Mouse (Mus musculus) T-helper 17 cell (primary cell): ENCODE measurements around the gene Tjp1.

Experiments
- in situ Hi-C, 2 experiments: fragments of 300-600 bp; cut with MboI, MseI; formaldehyde crosslinking; loops; 1 replicate in 1 of 2; 2 replicates in 1 of 2; pipeline ENCODE4 v1.15.1; 2025; ENCODE audit warnings: high pct_unique_total_duplicates in 2 of 2

Gene Tjp1

GRCm38 (mm10) chr7:65388243-65389013 is 139.2 kb downstream of the Tjp1 start:
- in situ Hi-C loops = no loop called here

- in situ Hi-C loops = no loop called here
These were observed 139.9 kb downstream of the Tjp1 start for GRCm38 (mm10) chr7:65387560-65388175.

GRCm38 (mm10) chr7:65384775-65385174 is 142.8 kb downstream of the Tjp1 start:
- in situ Hi-C loops = no loop called here

- in situ Hi-C loops = no loop called here
These were observed 144.9 kb downstream of the Tjp1 start for GRCm38 (mm10) chr7:65382515-65383283.

DNA sequence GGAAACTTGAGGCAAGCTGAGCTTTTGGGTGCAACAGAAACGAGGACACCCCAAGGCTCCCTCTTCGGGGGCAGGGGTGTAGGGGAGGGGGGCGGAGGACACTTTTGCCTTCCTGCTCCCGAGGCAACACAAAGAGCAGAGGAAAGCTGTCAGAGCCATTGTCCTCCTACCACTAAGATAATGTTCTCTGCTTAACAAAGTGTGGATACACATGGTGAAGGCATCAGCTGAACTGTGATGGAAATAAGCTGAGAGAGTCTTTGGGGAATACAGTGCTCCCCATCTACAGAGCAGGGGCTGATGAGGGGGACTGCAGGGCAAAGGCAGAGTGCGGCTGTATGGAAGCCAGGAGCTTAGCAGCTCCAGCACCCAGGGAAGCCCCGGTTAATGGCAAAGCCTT is 145.7 kb downstream of the Tjp1 start:
- in situ Hi-C loops = no loop called here

DNA sequence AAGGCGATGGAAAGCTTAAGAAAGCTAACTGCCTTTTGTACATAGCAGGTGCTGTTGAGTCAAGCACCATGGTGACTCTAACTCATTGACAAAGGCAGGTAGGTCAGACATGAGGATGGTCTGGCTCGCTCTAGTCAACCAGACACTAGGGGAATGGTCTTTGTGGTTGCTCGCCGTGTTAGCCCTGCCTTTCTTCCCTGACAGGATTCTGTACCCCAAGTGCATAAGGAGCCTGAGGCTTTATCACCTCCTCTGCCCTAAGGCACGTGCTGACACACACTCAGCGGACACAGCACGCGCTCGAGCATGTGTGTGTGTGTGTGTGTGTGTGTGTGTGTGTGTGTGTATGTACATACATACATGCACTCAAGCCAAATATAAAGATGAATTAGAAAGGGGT is 146.9 kb downstream of the Tjp1 start:
- in situ Hi-C loops = no loop called here

GRCm38 (mm10) chr7:65378818-65379565 is 148.6 kb downstream of the Tjp1 start:
- in situ Hi-C loops = no loop called here

GRCm38 (mm10) chr7:65377521-65377920 is 150.1 kb downstream of the Tjp1 start:
- in situ Hi-C loops = no loop called here

GRCm38 (mm10) chr7:65375621-65376020 is 152.0 kb downstream of the Tjp1 start:
- in situ Hi-C loops = no loop called here

GRCm38 (mm10) chr7:65375176-65375575 is 152.4 kb downstream of the Tjp1 start:
- in situ Hi-C loops = no loop called here

- in situ Hi-C loops = no loop called here
These were observed 154.2 kb downstream of the Tjp1 start for GRCm38 (mm10) chr7:65373336-65373735.

DNA sequence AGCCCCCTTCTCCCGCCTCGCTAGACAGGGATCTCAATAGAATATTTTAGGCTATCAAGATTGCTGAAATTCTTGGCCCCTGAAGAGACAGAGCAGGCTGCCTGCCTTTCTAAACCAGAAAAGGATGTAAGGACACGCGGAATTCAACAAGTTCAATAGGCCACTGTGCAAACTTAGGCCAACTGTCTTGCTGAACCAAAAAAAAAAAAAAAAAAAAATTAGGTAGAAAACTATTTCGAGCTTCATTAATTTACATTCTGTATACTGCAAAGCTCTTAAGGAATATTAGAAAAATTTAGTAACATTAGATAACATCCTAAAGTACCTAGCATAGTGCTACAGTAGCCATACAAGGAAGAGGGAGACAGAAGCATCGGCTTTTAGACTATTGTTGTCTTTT is 155.8 kb downstream of the Tjp1 start:
- in situ Hi-C loops = no loop called here

- in situ Hi-C loops = no loop called here
These were observed 156.6 kb downstream of the Tjp1 start for GRCm38 (mm10) chr7:65370787-65371616.

- in situ Hi-C loops = no loop called here
These were observed 157.2 kb downstream of the Tjp1 start for GRCm38 (mm10) chr7:65370381-65370786.

DNA sequence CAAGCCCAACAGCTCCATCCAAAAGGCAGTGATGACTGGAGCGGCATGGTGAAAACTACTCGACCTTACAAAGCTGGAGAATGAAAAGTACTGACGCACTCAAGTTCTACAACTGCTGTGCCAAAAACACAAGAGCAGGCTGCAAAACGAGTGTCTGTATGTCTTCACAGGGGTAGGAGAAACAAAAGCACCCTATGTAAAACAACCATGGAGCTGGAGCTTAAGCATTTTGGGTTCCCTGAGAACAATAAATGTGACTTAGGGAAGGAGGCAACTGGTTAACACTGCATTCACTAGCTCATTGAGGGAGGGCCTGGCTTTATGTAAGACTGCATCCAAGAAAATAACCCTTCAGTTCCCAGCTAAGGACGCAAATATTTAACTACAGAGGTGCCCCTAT is 158.5 kb downstream of the Tjp1 start:
- in situ Hi-C loops = no loop called here

GRCm38 (mm10) chr7:65367386-65368245 is 160.0 kb downstream of the Tjp1 start:
- in situ Hi-C loops = no loop called here

GRCm38 (mm10) chr7:65366153-65366552 is 161.4 kb downstream of the Tjp1 start:
- in situ Hi-C loops = no loop called here

DNA sequence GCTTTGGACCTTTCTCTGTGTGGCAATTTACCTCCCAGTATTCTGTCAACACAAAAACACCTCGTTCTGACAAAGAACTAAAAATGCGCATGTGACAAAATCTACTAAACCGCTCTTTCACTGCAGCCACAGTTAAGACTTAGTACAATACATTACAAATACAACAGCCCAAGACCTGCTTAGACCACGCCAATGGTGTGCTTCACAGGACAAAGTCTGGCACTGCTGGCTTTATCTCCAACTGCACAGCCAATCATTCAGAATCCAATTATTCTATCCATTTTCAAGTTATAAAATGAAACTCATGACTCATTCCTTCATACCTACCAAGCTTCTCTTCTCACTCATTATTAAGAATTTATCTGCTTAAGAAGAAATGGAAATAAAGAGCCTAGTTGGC is 162.0 kb downstream of the Tjp1 start:
- in situ Hi-C loops = no loop called here

GRCm38 (mm10) chr7:65360278-65360677 is 167.3 kb downstream of the Tjp1 start:
- in situ Hi-C loops = no loop called here

DNA sequence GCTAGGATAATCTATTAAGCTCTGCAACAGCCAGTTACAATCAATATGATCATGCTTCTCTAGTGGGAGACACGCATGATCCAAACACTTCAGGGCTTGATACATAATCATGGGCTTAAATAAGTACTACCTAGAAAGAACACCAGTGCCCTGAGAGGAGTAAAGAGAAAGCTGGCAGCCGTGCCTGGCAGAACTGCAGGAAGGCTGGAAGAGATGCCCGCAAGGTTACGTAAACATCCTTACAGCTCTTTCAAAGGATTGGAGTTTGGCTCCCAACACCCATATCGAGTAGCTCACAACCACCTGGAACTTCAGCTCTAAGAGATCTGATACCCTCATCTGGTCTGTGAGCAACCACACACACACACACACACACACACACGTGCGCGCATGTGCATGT is 167.8 kb downstream of the Tjp1 start:
- in situ Hi-C loops = no loop called here
